Mouse (Mus musculus): Measurements from ENCODE around the gene Atad3a.
A peak's percentile ranks its signal among the peaks of the same experiment; 100 is the strongest.
"Not testable (repeated sequence)": the region's sequence is repeated elsewhere in the genome, so short reads cannot be mapped to it uniquely, and the experiment has no call there.

Gene Atad3a

GRCm38 (mm10) chr4:155774971-155775740 lies 14.3 kb upstream of the Atad3a start:
- no peak for DNase-seq (ENCODE audit: low spot score)

GRCm38 (mm10) chr4:155774280-155774754 lies 13.4 kb upstream of the Atad3a start, which contains the start of gene Vwa1:
Gene Vwa1, minus strand, starts transcription at chr4:155774698.
- DNase-seq (ENCODE audit: low spot score), result no peak

GRCm38 (mm10) chr4:155773335-155774078 lies 12.6 kb upstream of the Atad3a start:
- DNase-seq (ENCODE audit: low spot score), result no peak

- no peak for DNase-seq (ENCODE audit: low spot score)
These were observed 11.9 kb upstream of the Atad3a start for GRCm38 (mm10) chr4:155772786-155773185.

GRCm38 (mm10) chr4:155771706-155772105 lies 10.8 kb upstream of the Atad3a start:
- DNase-seq (ENCODE audit: low spot score), result no peak

- no peak for DNase-seq (ENCODE audit: low spot score)
These were observed 9.7 kb upstream of the Atad3a start for GRCm38 (mm10) chr4:155770626-155771025.

- DNase-seq (ENCODE audit: low spot score), result peak; percentile 82
These were observed 9.1 kb upstream of the Atad3a start for GRCm38 (mm10) chr4:155769880-155770512.

GRCm38 (mm10) chr4:155769496-155769879 lies 8.6 kb upstream of the Atad3a start:
- no peak for DNase-seq (ENCODE audit: low spot score)

GRCm38 (mm10) chr4:155762357-155762756 lies 1.5 kb upstream of the Atad3a start:
- no peak for DNase-seq (ENCODE audit: low spot score)

- no peak for DNase-seq (ENCODE audit: low spot score)
These were observed 635 bp upstream of the Atad3a start for GRCm38 (mm10) chr4:155761356-155762099.

GRCm38 (mm10) chr4:155759862-155760612 lies 856 bp downstream of the Atad3a start:
- no peak for DNase-seq (ENCODE audit: low spot score)

- no peak for DNase-seq (ENCODE audit: low spot score)
These were observed 3.9 kb downstream of the Atad3a start for GRCm38 (mm10) chr4:155757011-155757410.

GRCm38 (mm10) chr4:155746575-155747490 lies 14.1 kb downstream of the Atad3a start:
- DNase-seq (ENCODE audit: low spot score), result no peak

GRCm38 (mm10) chr4:155746036-155746548 lies 14.8 kb downstream of the Atad3a start:
- DNase-seq (ENCODE audit: low spot score), result no peak

GRCm38 (mm10) chr4:155745136-155745535 lies 15.8 kb downstream of the Atad3a start:
- DNase-seq (ENCODE audit: low spot score), result no peak

- DNase-seq (ENCODE audit: low spot score), result no peak
These were observed 16.4 kb downstream of the Atad3a start for GRCm38 (mm10) chr4:155744474-155744873.

GRCm38 (mm10) chr4:155742684-155743083 lies 18.2 kb downstream of the Atad3a start:
- no peak for DNase-seq (ENCODE audit: low spot score)

GRCm38 (mm10) chr4:155740681-155741080 lies 20.2 kb downstream of the Atad3a start:
- DNase-seq (ENCODE audit: low spot score), result not testable (repeated sequence)

GRCm38 (mm10) chr4:155739741-155740636 lies 20.9 kb downstream of the Atad3a start:
- no peak for DNase-seq (ENCODE audit: low spot score)

Measured in layer of hippocampus, adult 9-10 months (tissue).